Mouse (Mus musculus): ENCODE data around the gene 2700081O15Rik. TPM values are rescaled to one million over a fixed set of nuclear protein-coding genes. Genes with fewer than 3 reads are reported as not detected.

The 2700081O15Rik gene
- polyA plus RNA-seq, 1 experiment = 19.3 TPM

- Histone ChIP-seq H3ac (ENCODE audit: control insufficient read depth, insufficient read length, low read depth) (no peak overlapping the region), H3K79me2 (ENCODE audit: control insufficient read depth, insufficient read depth) (peaks cover 11% of the 10 kb centered on the region), H3K4me3 (ENCODE audit: insufficient read depth, poor library complexity, severe bottlenecking) (no peak overlapping the region), H3K27me3 (ENCODE audit: control insufficient read depth, insufficient read depth, insufficient read length) (no peaks in the 10 kb centered on the region), H3K36me3 (ENCODE audit: control insufficient read depth, insufficient read depth) (peaks cover 48% of the 10 kb centered on the region), H3K79me3 (ENCODE audit: low read depth) (no peaks in the 10 kb centered on the region)
- TF ChIP-seq MYOD1 (IDR thresholded peaks at IDR 0.05; ENCODE audit: control insufficient read depth, insufficient read length, low read depth) = no peak
Observed at GRCm38 (mm10) chr19:7434887-7435286, 17.5 kb downstream of the 2700081O15Rik start.

GRCm38 (mm10) chr19:7436061-7436970, 18.9 kb downstream of the 2700081O15Rik start:
- H3ac ChIP-seq (ENCODE audit: control insufficient read depth, insufficient read length, low read depth) = no peak overlapping the region
- H3K79me3 ChIP-seq (ENCODE audit: low read depth) = peaks cover 3% of the 10 kb centered on the region
- TF ChIP-seq USF1 (IDR thresholded peaks at IDR 0.05; ENCODE audit: low read depth) = peak; percentile 43
- TF ChIP-seq CEBPB (IDR thresholded peaks at IDR 0.05; ENCODE audit: low read depth) = no peak
- peak; percentile 48 for TF ChIP-seq MAX (IDR thresholded peaks at IDR 0.05)
- no peak for TF ChIP-seq FOSL1 (IDR thresholded peaks at IDR 0.05; ENCODE audit: insufficient read depth, low read length, poor library complexity, severe bottlenecking)
- TF ChIP-seq CTCF (IDR thresholded peaks at IDR 0.05; ENCODE audit: control insufficient read depth, insufficient read depth, insufficient read length) = no peak
- TF ChIP-seq MYOG (IDR thresholded peaks at IDR 0.05; ENCODE audit: control insufficient read depth, extremely low read depth, insufficient read length) = no peak
- TF ChIP-seq MYOD1 (IDR thresholded peaks at IDR 0.05; ENCODE audit: control insufficient read depth, insufficient read length, low read depth) = no peak
- H3K27me3 ChIP-seq (ENCODE audit: control insufficient read depth, insufficient read depth, insufficient read length) = no peaks in the 10 kb centered on the region
- peaks cover 35% of the 10 kb centered on the region for H3K36me3 ChIP-seq (ENCODE audit: control insufficient read depth, insufficient read depth)
- no peak overlapping the region for H3K4me3 ChIP-seq (ENCODE audit: insufficient read depth, poor library complexity, severe bottlenecking)
- peaks cover 11% of the 10 kb centered on the region for H3K79me2 ChIP-seq (ENCODE audit: control insufficient read depth, insufficient read depth)

DNA sequence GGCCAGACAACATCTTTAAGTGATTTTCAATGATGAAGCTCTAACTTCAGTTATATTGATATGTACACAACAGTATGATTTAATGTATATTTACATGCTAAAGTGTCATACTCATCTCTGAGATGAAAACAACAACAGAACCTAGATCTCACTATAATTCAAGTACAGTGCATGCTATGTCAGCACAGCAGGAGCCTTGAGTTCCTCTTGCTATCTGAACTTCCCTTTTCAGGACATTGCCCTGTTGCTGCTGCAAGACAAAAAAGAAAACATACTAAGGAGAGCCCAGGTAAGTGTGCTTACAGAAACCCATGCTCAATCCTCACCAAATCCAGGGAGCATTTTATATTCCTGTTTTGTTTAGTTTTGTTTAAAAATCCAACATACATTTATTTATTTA, 20.9 kb downstream of the 2700081O15Rik start:
- Histone ChIP-seq H3ac (ENCODE audit: control insufficient read depth, insufficient read length, low read depth) (no peak overlapping the region), H3K79me3 (ENCODE audit: low read depth) (peaks cover 3% of the 10 kb centered on the region), H3K36me3 (ENCODE audit: control insufficient read depth, insufficient read depth) (peaks cover 17% of the 10 kb centered on the region), H3K27me3 (ENCODE audit: control insufficient read depth, insufficient read depth, insufficient read length) (no peaks in the 10 kb centered on the region), H3K4me3 (ENCODE audit: insufficient read depth, poor library complexity, severe bottlenecking) (no peak overlapping the region), H3K79me2 (ENCODE audit: control insufficient read depth, insufficient read depth) (peaks cover 11% of the 10 kb centered on the region)
- no peak for TF ChIP-seq USF1 (IDR thresholded peaks at IDR 0.05; ENCODE audit: low read depth)
- no peak for TF ChIP-seq FOSL1 (IDR thresholded peaks at IDR 0.05; ENCODE audit: insufficient read depth, low read length, poor library complexity, severe bottlenecking)
- TF ChIP-seq CEBPB (IDR thresholded peaks at IDR 0.05; ENCODE audit: low read depth) = no peak
- TF ChIP-seq MYOG (IDR thresholded peaks at IDR 0.05; ENCODE audit: control insufficient read depth, extremely low read depth, insufficient read length) = no peak
- no peak for TF ChIP-seq MYOD1 (IDR thresholded peaks at IDR 0.05; ENCODE audit: control insufficient read depth, insufficient read length, low read depth)
- TF ChIP-seq CTCF (IDR thresholded peaks at IDR 0.05; ENCODE audit: control insufficient read depth, insufficient read depth, insufficient read length) = no peak

DNA sequence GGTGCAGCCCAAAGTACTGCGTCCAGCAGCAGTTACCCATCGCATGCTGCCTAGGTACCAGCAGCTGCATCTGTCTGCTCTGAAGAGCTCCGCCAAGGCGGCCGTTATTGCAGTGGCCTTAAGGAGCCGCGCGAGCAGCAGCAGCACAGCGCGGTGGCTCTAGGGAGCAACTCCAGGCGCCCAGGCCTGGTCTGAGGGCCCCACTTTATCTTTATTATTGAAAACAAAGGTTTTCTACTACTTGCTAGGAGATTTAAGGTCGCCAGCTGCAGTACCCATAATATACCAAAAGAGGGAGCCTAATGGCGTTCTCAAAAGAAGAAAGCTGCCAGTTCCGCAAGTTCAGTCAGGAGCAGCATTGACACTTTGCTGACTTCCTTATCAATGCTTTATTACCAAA, 24.1 kb downstream of the 2700081O15Rik start:
- no peak for TF ChIP-seq MAX (IDR thresholded peaks at IDR 0.05)
- no peak for TF ChIP-seq CTCF (IDR thresholded peaks at IDR 0.05; ENCODE audit: control insufficient read depth, insufficient read depth, insufficient read length)
- TF ChIP-seq CEBPB (IDR thresholded peaks at IDR 0.05; ENCODE audit: low read depth) = no peak
- TF ChIP-seq USF1 (IDR thresholded peaks at IDR 0.05; ENCODE audit: low read depth) = no peak
- no peak for TF ChIP-seq MYOG (IDR thresholded peaks at IDR 0.05; ENCODE audit: control insufficient read depth, extremely low read depth, insufficient read length)
- no peak for TF ChIP-seq MYOD1 (IDR thresholded peaks at IDR 0.05; ENCODE audit: control insufficient read depth, insufficient read length, low read depth)
- no peak for TF ChIP-seq FOSL1 (IDR thresholded peaks at IDR 0.05; ENCODE audit: insufficient read depth, low read length, poor library complexity, severe bottlenecking)
- Histone ChIP-seq H3ac (ENCODE audit: control insufficient read depth, insufficient read length, low read depth) (no peak overlapping the region), H3K27me3 (ENCODE audit: control insufficient read depth, insufficient read depth, insufficient read length) (no peaks in the 10 kb centered on the region), H3K36me3 (ENCODE audit: control insufficient read depth, insufficient read depth) (no peaks in the 10 kb centered on the region), H3K4me3 (ENCODE audit: insufficient read depth, poor library complexity, severe bottlenecking) (no peak overlapping the region), H3K79me3 (ENCODE audit: low read depth) (peaks cover 5% of the 10 kb centered on the region), H3K79me2 (ENCODE audit: control insufficient read depth, insufficient read depth) (peaks cover 14% of the 10 kb centered on the region)

DNA sequence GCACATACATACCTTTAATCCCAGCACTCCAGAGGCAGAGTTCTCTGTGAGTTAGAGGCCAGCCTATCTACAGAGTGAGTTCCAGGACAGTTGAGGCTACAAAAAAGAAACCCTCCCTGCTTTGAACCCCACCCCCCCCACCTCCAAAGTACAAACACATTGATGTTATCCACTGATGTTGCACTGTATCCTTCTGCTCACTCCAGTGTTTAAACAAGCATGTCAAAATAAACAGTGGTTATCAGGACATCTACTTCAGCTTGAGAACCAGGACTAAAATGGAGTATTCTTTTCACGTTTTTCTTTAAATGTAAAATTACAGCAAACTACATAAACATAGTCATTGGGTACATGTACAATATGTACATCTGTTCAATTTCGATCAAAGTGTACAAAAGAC, 27.7 kb downstream of the 2700081O15Rik start:
- Histone ChIP-seq H3K36me3 (ENCODE audit: control insufficient read depth, insufficient read depth) (no peaks in the 10 kb centered on the region), H3K4me3 (ENCODE audit: insufficient read depth, poor library complexity, severe bottlenecking) (no peak overlapping the region), H3K79me2 (ENCODE audit: control insufficient read depth, insufficient read depth) (peaks cover 18% of the 10 kb centered on the region), H3ac (ENCODE audit: control insufficient read depth, insufficient read length, low read depth) (no peak overlapping the region), H3K27me3 (ENCODE audit: control insufficient read depth, insufficient read depth, insufficient read length) (no peaks in the 10 kb centered on the region), H3K79me3 (ENCODE audit: low read depth) (peaks cover 5% of the 10 kb centered on the region)
- TF ChIP-seq MYOD1 (IDR thresholded peaks at IDR 0.05; ENCODE audit: control insufficient read depth, insufficient read length, low read depth) = no peak
- no peak for TF ChIP-seq FOSL1 (IDR thresholded peaks at IDR 0.05; ENCODE audit: insufficient read depth, low read length, poor library complexity, severe bottlenecking)
- TF ChIP-seq CTCF (IDR thresholded peaks at IDR 0.05; ENCODE audit: control insufficient read depth, insufficient read depth, insufficient read length) = no peak
- TF ChIP-seq MAX (IDR thresholded peaks at IDR 0.05) = no peak
- no peak for TF ChIP-seq USF1 (IDR thresholded peaks at IDR 0.05; ENCODE audit: low read depth)
- TF ChIP-seq CEBPB (IDR thresholded peaks at IDR 0.05; ENCODE audit: low read depth) = no peak
- no peak for TF ChIP-seq MYOG (IDR thresholded peaks at IDR 0.05; ENCODE audit: control insufficient read depth, extremely low read depth, insufficient read length)
